Mouse (Mus musculus) forebrain, embryonic 14.5 days (tissue): ENCODE data around the gene Gm28051. TPM values are rescaled to one million over a fixed set of nuclear protein-coding genes. Genes with fewer than 3 reads are reported as not detected.

Experiments used
- ATAC-seq: fragments of 200-750 bp; cut with Nextera tagmentation; 2 replicates; pipeline ENCODE4 v1.8.0; 2017; ENCODE audit warnings: mild to moderate bottlenecking, moderate library complexity
- DNase-seq: peaks from one replicate; pipeline ENCODE4 v3.0.0-alpha.2; 2015; ENCODE audit warnings: low spot score
- H3K27ac ChIP-seq: fragments of 300-500 bp; sonication (generic); 2 replicates; pipeline ENCODE4 v1.5.1; 2014; ENCODE audit warnings: low read depth, mild to moderate bottlenecking, control low read depth, low read length, moderate library complexity
- H3K27me3 ChIP-seq: fragments of 300-500 bp; sonication (generic); replicated peaks from 2 replicates; pipeline ENCODE4 v1.6.1; 2014; ENCODE audit warnings: low read length, control low read depth, mixed read lengths; ENCODE audit not compliant: control insufficient read depth, insufficient read depth
- H3K36me3 ChIP-seq: fragments of 300-500 bp; sonication (generic); 2 replicates; pipeline ENCODE4 v1.6.1; 2014; ENCODE audit warnings: low read length, control low read depth; ENCODE audit not compliant: control insufficient read depth, insufficient read depth
- H3K4me1 ChIP-seq: fragments of 300-500 bp; sonication (generic); 2 replicates; pipeline ENCODE4 v1.6.1; 2014; ENCODE audit warnings: antibody characterized with exemption, low read length, control low read depth; ENCODE audit not compliant: control insufficient read depth, insufficient read depth
- H3K4me2 ChIP-seq: fragments of 300-500 bp; sonication (generic); 2 replicates; pipeline ENCODE4 v1.6.1; 2014; ENCODE audit warnings: mild to moderate bottlenecking, control low read depth, low read length
- H3K4me3 ChIP-seq: fragments of 300-500 bp; sonication (generic); 2 replicates; pipeline ENCODE4 v1.5.1; 2014; ENCODE audit warnings: low read depth, low read length, control low read depth
- H3K9ac ChIP-seq: fragments of 300-500 bp; sonication (generic); 2 replicates; pipeline ENCODE4 v1.6.1; 2014; ENCODE audit warnings: mild to moderate bottlenecking, low read length, control low read depth, moderate library complexity
- H3K9me3 ChIP-seq: fragments of 300-500 bp; sonication (generic); replicated peaks from 2 replicates; pipeline ENCODE4 v1.6.1; 2016; ENCODE audit warnings: low read length, control low read depth, mixed read lengths; ENCODE audit not compliant: control insufficient read depth
- WGBS: fragments of 180-500 bp; shearing (Covaris S2); extraction: QIAGEN DNeasy Blood & Tissue Kit; methylation state at CpG from one replicate; pipeline ENCODE4 v1.1.7; 2014; 5-methylcytosine and 5-hydroxymethylcytosine counted together
- polyA plus RNA-seq: library from polyadenylated mRNA; unstranded; fragments of >200 nt; fragmentation: Nextera tagmentation; extraction: Ambion mirVana; gene quantifications from 2 replicates; pipeline ENCODE4 v1.2.1, GENCODE M21; 2014

Gm28051 gene
- polyA plus RNA-seq, 1 experiment from 2014 or later, result not detected

DNA sequence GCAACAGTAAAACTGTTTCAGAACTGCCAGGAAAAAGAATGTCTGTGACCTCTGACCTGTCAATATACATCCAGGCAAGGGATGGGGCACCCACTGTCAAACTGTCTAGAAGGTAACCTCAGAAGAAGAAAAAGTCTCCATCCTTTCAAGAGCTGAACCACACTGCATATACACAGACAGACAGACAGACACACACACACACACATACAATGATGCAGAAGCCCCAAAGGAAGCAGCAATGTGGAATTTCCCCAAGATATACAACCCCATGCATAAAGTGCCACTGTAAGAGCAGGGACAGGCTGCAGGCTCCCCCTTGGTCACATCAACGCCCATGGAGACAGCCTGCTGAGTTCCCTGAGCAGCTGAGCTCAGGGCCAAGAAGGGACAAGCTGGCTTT lies 58.4 kb downstream of the Gm28051 start:
- H3K27me3 ChIP-seq, result no peaks in the 10 kb centered on the region
- H3K4me3 ChIP-seq, result no peak overlapping the region
- 19% methylated on average over 1 of the region's 1 CpGs for WGBS
- ATAC-seq, result no peak
- no peak for DNase-seq
- H3K4me2 ChIP-seq, result no peak overlapping the region
- no peak overlapping the region for H3K9ac ChIP-seq
- H3K9me3 ChIP-seq, result no peaks in the 10 kb centered on the region
- peak overlapping the region; percentile 78; the same call in 1 of the 2 replicates for H3K27ac ChIP-seq
- no peaks in the 10 kb centered on the region for H3K36me3 ChIP-seq
- H3K4me1 ChIP-seq, result peaks cover 50% of the 10 kb centered on the region

DNA sequence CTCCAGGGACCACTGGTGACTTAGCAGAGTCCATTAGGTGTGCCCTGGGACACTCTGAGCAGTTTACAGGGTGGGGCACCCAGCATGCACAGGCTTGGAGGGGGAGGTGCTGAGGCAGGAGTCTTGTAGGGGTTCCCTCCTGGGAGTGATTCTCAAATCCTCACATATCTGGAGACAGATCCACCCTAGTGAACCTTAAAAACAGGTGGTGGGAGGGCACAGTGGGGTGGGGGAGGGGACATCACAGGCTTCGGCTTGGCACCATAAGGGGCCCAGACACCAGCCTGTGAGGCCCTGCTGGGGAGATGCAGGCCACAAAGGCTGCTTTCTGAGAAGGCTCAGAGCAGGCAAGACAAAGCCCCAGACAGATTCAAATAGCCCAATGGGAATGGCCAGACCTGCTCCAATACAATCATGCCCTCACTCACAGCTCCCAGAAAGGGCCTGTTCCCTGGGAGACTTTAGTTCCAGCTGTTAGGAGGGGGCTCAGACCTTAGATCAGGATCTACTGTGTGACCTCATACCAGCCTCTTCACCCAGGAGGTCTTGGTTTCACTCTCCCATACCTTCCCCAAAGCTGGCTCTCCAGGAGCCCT lies 59.4 kb downstream of the Gm28051 start:
- Histone ChIP-seq H3K27ac (peak overlapping the region; percentile 78), H3K36me3 (no peaks in the 10 kb centered on the region), H3K4me1 (peaks cover 47% of the 10 kb centered on the region), H3K4me2 (0 out of 2 replicates have a peak overlapping the region, but pooled peaks have one; percentile 4), H3K27me3 (no peaks in the 10 kb centered on the region), H3K9me3 (no peaks in the 10 kb centered on the region), H3K4me3 (no peak overlapping the region), H3K9ac (peak overlapping the region; percentile 43)
- ATAC-seq (peak; percentile 67), DNase-seq (peak; percentile 60)
- WGBS, result 0% methylated on average over 1 of the region's 1 CpGs

DNA sequence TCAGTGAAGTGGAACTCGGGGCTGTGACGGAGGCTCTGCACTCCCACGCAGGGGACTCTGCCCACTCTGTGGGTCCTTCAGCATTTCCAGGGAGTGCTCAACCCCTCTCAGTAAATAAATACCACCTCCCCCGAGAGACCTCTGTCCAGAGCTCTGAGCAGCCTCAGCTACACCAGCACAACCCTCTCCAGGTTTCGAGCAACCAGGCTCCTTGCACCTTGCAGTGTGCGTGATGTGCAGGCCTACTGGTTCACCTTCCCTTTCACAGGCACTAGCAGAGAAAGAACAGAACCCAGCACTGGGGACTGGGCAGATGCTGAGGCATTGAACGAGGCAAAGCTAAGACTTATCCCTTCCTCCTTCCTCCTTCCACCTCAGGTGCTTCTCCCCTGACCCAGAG lies 60.2 kb downstream of the Gm28051 start:
- H3K27me3 ChIP-seq, result no peaks in the 10 kb centered on the region
- no peak overlapping the region for H3K9ac ChIP-seq
- no peaks in the 10 kb centered on the region for H3K9me3 ChIP-seq
- H3K4me3 ChIP-seq, result no peak overlapping the region
- ATAC-seq, result no peak
- no peaks in the 10 kb centered on the region for H3K36me3 ChIP-seq
- H3K4me1 ChIP-seq, result peaks cover 42% of the 10 kb centered on the region
- no peak overlapping the region for H3K4me2 ChIP-seq
- no peak for DNase-seq
- H3K27ac ChIP-seq, result peak overlapping the region; percentile 78; the same call in 1 of the 2 replicates
- WGBS, result 79% methylated on average over 7 of the region's 7 CpGs

DNA sequence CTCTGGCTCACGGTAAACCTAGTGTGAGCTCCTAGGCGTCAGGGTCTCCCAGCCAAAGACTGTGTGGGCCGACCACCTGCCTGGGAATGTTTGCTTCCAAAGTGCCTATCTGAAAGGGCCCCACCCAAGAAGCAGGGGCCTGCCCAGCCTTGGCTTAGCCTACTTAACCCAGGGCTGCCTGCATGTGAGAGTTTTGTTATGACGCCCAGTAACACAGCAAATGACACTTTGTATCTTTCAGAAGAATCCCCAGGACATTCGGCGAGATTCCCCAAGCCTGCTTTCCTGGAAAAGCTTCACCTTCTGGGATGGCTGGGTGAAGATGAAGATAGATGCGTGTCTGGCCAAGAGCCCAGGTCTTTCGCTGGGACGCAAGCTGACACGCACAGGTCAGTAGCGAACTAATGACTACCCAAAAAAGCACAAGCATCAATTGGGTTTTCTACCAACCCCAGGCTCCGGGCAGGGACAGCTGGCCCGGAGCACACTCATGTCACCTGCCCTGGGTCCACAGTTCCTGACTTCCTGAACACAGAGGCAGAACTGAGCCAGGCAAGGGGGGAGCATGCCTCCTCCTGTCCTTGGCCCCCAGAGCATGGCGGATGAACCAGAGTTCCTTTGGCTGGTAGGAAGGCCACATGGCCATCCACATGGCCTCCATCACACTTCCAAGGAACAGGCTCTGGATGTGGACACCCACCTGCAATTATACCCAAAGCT lies 60.8 kb downstream of the Gm28051 start:
- Histone ChIP-seq H3K4me2 (no peak overlapping the region), H3K4me3 (no peak overlapping the region), H3K9me3 (no peaks in the 10 kb centered on the region), H3K4me1 (peaks cover 36% of the 10 kb centered on the region), H3K27me3 (no peaks in the 10 kb centered on the region), H3K9ac (no peak overlapping the region), H3K27ac (0 out of 2 replicates have a peak overlapping the region, but pooled peaks have one; percentile 21), H3K36me3 (no peaks in the 10 kb centered on the region)
- WGBS, result 88% methylated on average over 14 of the region's 14 CpGs
- DNase-seq (no peak), ATAC-seq (no peak)

DNA sequence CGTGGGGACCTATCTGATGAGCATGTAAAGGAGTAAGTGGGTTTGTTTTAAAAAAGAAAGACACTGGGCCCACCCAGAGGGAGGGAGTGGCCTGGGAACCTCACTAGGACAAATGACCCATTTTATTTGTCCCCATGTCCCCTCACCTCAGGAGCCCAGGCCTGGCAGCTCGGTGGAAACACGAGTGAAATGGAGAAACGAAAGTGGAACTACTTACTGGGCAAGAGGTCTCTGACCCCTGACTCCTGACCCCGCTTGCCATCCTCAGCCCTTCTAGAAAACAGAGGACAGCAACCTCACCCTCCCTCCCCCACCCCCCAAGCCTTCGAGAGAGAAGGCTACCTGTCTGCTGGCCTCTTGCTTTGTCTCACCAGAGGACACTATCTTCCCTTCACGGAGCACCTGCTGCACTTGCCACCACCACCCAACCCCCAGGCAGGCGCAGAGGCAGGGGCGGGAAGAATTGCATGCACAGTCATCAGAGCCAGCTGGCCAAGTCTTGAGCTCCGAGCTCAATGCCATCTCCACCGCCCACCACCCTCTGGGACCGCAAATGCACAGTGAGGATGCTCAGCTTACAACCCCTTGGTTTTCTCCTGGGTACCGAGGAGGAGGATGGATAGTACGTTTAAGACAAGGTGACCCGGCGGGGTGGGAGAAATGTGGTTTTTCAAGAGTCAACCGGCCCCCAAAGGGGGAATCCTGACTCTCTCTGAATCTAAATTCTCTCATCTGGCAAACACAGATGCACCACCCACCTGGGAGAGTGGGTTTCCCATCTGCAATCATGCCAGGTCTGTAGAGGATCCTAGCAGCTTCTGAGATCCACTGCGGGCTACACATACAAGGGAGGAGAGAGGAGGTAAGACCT lies 62.0 kb downstream of the Gm28051 start:
- H3K9me3 ChIP-seq, result no peaks in the 10 kb centered on the region
- H3K27me3 ChIP-seq, result no peaks in the 10 kb centered on the region
- DNase-seq (no peak), ATAC-seq (no peak)
- H3K36me3 ChIP-seq, result no peaks in the 10 kb centered on the region
- H3K9ac ChIP-seq, result no peak overlapping the region
- no peak overlapping the region for H3K4me2 ChIP-seq
- WGBS, result 58% methylated on average over 18 of the region's 18 CpGs
- no peak overlapping the region for H3K4me3 ChIP-seq
- H3K4me1 ChIP-seq, result peaks cover 36% of the 10 kb centered on the region
- H3K27ac ChIP-seq, result 0 out of 2 replicates have a peak overlapping the region, but pooled peaks have one; percentile 5

DNA sequence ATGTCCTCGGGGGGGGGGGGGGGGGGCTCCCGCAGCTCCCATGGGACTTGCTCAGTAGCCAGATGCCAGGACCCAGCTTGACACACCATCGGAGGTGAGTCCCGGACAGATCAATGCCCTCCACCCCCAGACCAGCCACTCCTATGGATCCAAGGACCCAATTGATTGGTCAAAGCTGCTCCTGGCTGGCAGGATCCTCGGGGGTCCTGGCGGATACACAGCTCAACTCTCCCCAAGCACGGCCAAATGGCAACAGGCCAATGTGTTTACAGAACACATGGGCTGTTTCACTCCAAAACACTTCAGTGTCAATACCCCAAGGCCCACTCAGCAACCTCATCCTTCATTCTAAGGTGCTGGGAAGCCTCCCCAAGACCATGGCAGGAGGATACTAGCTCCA lies 65.8 kb downstream of the Gm28051 start:
- Histone ChIP-seq H3K9me3 (no peaks in the 10 kb centered on the region), H3K36me3 (no peaks in the 10 kb centered on the region), H3K9ac (no peak overlapping the region), H3K4me1 (no peaks in the 10 kb centered on the region; the same call in 1 of the 2 replicates), H3K4me2 (no peak overlapping the region), H3K27me3 (no peaks in the 10 kb centered on the region), H3K27ac (no peak overlapping the region), H3K4me3 (no peak overlapping the region)
- ATAC-seq (no peak), DNase-seq (no peak)
- WGBS, result 78% methylated on average over 5 of the region's 7 CpGs

DNA sequence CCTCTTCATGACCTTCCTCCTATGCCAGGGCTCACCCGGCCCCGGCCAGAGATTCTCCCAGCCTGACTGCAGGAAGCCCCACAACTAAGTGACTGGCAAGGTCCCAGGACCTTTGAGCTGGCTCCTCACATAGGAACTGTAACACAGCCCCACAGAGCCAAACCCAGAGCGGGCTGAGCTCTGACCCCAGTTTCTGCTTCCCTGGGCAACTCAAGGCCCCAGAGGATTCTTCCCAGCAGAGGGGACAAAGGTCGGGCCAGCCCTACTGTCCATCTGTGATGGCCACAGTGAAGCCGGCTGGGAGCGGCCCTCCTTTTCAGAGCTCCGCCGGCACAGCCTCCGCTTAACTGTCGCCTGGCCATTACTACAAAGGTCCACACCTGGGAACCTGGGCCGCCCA lies 66.4 kb downstream of the Gm28051 start:
- no peaks in the 10 kb centered on the region for H3K27me3 ChIP-seq
- DNase-seq, result no peak
- no peak for ATAC-seq

DNA sequence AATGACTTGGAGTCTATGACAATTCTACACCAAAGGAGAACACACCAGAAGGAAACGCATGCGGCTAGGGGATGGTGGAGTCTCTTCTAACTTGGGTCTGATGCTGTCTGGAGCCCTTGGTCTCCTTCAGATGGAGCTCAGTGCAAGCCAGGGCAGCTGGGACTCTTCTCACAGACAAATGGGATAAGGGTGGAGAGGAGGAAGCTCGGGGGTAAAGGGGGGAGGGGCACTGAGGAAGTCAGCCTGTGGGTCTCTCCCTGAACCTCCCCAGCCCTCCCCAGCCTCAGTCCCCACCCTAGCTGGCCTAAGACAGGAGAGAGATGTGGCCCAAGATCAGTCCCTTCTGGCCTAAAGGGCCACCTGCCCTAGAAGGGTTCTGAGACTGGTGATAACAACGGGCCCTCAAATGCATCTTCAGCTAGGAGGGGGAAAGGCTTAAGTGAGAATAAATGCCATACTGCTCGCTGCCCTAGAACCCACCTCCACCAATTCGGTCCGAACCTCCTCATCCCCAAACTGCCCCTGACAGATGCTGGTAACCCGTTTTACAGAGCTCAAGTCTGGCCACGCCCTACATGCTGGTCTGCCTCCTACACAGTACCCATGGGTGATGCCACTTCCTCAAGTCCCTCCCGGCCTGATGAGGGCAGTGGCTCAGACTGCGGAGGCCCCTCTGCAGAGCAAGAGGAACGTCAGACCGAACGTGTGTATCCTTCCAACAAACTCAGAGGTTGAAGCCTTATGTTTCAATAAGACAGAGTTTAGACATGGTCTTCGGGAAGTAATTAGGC lies 67.6 kb downstream of the Gm28051 start:
- Histone ChIP-seq H3K36me3 (no peaks in the 10 kb centered on the region), H3K4me3 (no peak overlapping the region), H3K9me3 (no peaks in the 10 kb centered on the region), H3K4me2 (no peak overlapping the region), H3K4me1 (peaks cover 14% of the 10 kb centered on the region), H3K9ac (no peak overlapping the region), H3K27ac (no peak overlapping the region), H3K27me3 (no peaks in the 10 kb centered on the region)
- WGBS, result 91% methylated on average over 14 of the region's 15 CpGs
- no peak for ATAC-seq
- DNase-seq, result no peak

More for the DNA sequence above, 66.4 kb downstream of the Gm28051 start:
- Histone ChIP-seq H3K27ac (no peak overlapping the region), H3K9ac (no peak overlapping the region), H3K4me3 (no peak overlapping the region), H3K9me3 (no peaks in the 10 kb centered on the region), H3K4me1 (peaks cover 2% of the 10 kb centered on the region), H3K4me2 (no peak overlapping the region), H3K36me3 (no peaks in the 10 kb centered on the region)
- WGBS, result 87% methylated on average over 11 of the region's 11 CpGs
